Mouse (Mus musculus): ENCODE results near the gene Carmil2. TPM values are rescaled to one million over a fixed set of nuclear protein-coding genes. Genes with fewer than 3 reads are reported as not detected.

Gene Carmil2
- total and polyA plus RNA-seq, 2 experiments from 2014 or later: 6.0 to 30.5 TPM

DNA sequence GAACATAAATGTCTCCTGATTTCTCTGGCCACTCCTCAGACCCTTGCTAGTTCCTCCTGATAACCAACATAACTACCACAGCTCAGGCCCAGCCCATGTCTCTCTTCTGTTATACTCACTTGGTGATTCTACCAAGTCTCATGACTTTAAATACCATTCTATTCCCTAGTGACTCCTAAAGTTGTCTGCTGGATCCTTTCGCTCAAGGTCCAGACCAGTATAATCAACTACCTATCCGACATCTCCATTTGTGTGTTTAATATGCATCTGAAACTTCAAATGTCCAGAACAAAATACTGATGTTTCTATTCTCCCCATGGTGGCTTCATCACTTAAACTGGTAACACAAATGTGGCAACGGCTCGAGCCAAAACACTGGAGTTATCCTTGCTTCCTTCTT, 57.2 kb downstream of the Carmil2 start:
- no peak overlapping the region for H3K9ac ChIP-seq (replicated peaks; ENCODE audit: low read length)
- H3K36me3 ChIP-seq (ENCODE audit: insufficient read depth, low read length): no peaks in the 10 kb centered on the region
- H3K27me3 ChIP-seq (ENCODE audit: insufficient read depth, low read length): no peaks in the 10 kb centered on the region
- no peaks in the 10 kb centered on the region for H3K4me1 ChIP-seq (ENCODE audit: insufficient read depth, low read length)
- no peak for ATAC-seq
- no peak for TF ChIP-seq CTCF (IDR thresholded peaks at IDR 0.05; ENCODE audit: low read depth)
- no peaks in the 10 kb centered on the region for H3K9me3 ChIP-seq (ENCODE audit: low read length)
- no peak for DNase-seq (ENCODE audit: low spot score)
- no peak overlapping the region for H3K4me3 ChIP-seq (ENCODE audit: low read length)
- no peak overlapping the region for H3K4me2 ChIP-seq (ENCODE audit: low read depth, low read length)
- no peak overlapping the region for H3K27ac ChIP-seq
- WGBS: 88% methylated on average over 4 of the region's 4 CpGs

Other genes with a start within 250 kb of the Carmil2 start
- gene Tppp3, start 214.7 kb upstream of the Carmil2 start, total RNA-seq (2014; rRNA removed): 106 and 108 TPM in 2 replicates
- 197 and 201 TPM in 2 replicates for gene Tppp3, start 214.7 kb upstream of the Carmil2 start, polyA plus RNA-seq (2015; fragmentation: Nextera tagmentation; extraction: Ambion mirVana)
- 49.3 and 54.2 TPM in 2 replicates for gene Zdhhc1, start 189.4 kb upstream of the Carmil2 start, total RNA-seq (2014; rRNA removed)
- gene Zdhhc1, start 189.4 kb upstream of the Carmil2 start, polyA plus RNA-seq (2015; fragmentation: Nextera tagmentation; extraction: Ambion mirVana): 31.3 and 34.7 TPM in 2 replicates
- gene Hsd11b2, start 167.5 kb upstream of the Carmil2 start, total RNA-seq (2014; rRNA removed): 6.1 and 9.9 TPM in 2 replicates
- gene Hsd11b2, start 167.5 kb upstream of the Carmil2 start, polyA plus RNA-seq (2015; fragmentation: Nextera tagmentation; extraction: Ambion mirVana): 6.3 and 7.4 TPM in 2 replicates
- gene Atp6v0d1, start 120.2 kb upstream of the Carmil2 start, total RNA-seq (2014; rRNA removed): 231 and 249 TPM in 2 replicates
- 271 and 289 TPM in 2 replicates for gene Atp6v0d1, start 120.2 kb upstream of the Carmil2 start, polyA plus RNA-seq (2015; fragmentation: Nextera tagmentation; extraction: Ambion mirVana)
- 14.4 and 15.1 TPM in 2 replicates for gene Ripor1, start 81.0 kb upstream of the Carmil2 start, total RNA-seq (2014; rRNA removed)
- 23.5 and 28.7 TPM in 2 replicates for gene Ripor1, start 81.0 kb upstream of the Carmil2 start, polyA plus RNA-seq (2015; fragmentation: Nextera tagmentation; extraction: Ambion mirVana)
- 27.4 and 35.9 TPM in 2 replicates for gene Ctcf, start 49.7 kb upstream of the Carmil2 start, total RNA-seq (2014; rRNA removed)
- gene Ctcf, start 49.7 kb upstream of the Carmil2 start, polyA plus RNA-seq (2015; fragmentation: Nextera tagmentation; extraction: Ambion mirVana): 87.4 and 88.1 TPM in 2 replicates
- gene Agrp, start 48.9 kb upstream of the Carmil2 start, total RNA-seq (2014; rRNA removed): 2.1 TPM in 1 of 2 replicates, not detected in the other
- gene Agrp, start 48.9 kb upstream of the Carmil2 start, polyA plus RNA-seq (2015; fragmentation: Nextera tagmentation; extraction: Ambion mirVana): 1.3 and 1.4 TPM in 2 replicates
- 25.8 and 39.3 TPM in 2 replicates for gene Acd, start 14.8 kb downstream of the Carmil2 start, total RNA-seq (2014; rRNA removed)
- 82.1 and 88.2 TPM in 2 replicates for gene Acd, start 14.8 kb downstream of the Carmil2 start, polyA plus RNA-seq (2015; fragmentation: Nextera tagmentation; extraction: Ambion mirVana)
- gene Pard6a, start 14.9 kb downstream of the Carmil2 start, total RNA-seq (2014; rRNA removed): 67.6 and 84.6 TPM in 2 replicates
- gene Pard6a, start 14.9 kb downstream of the Carmil2 start, polyA plus RNA-seq (2015; fragmentation: Nextera tagmentation; extraction: Ambion mirVana): 74.4 and 75.5 TPM in 2 replicates
- gene 4933405L10Rik, start 21.4 kb downstream of the Carmil2 start, total RNA-seq (2014; rRNA removed): not detected in 2 replicates
- 0.38 and 0.42 TPM in 2 replicates for gene 4933405L10Rik, start 21.4 kb downstream of the Carmil2 start, polyA plus RNA-seq (2015; fragmentation: Nextera tagmentation; extraction: Ambion mirVana)
- 11.7 and 12.1 TPM in 2 replicates for gene Enkd1, start 21.9 kb downstream of the Carmil2 start, total RNA-seq (2014; rRNA removed)
- 17.3 and 18.5 TPM in 2 replicates for gene Enkd1, start 21.9 kb downstream of the Carmil2 start, polyA plus RNA-seq (2015; fragmentation: Nextera tagmentation; extraction: Ambion mirVana)
- gene Gfod2, start 72.4 kb downstream of the Carmil2 start, total RNA-seq (2014; rRNA removed): 53.1 and 56.3 TPM in 2 replicates
- gene Gfod2, start 72.4 kb downstream of the Carmil2 start, polyA plus RNA-seq (2015; fragmentation: Nextera tagmentation; extraction: Ambion mirVana): 53.7 and 53.8 TPM in 2 replicates
- gene Ranbp10, start 141.1 kb downstream of the Carmil2 start, total RNA-seq (2014; rRNA removed): 10.5 and 15.7 TPM in 2 replicates
- 6.3 and 7.2 TPM in 2 replicates for gene Ranbp10, start 141.1 kb downstream of the Carmil2 start, polyA plus RNA-seq (2015; fragmentation: Nextera tagmentation; extraction: Ambion mirVana)
- gene Tsnaxip1, start 141.5 kb downstream of the Carmil2 start, total RNA-seq (2014; rRNA removed): 0.36 and 0.37 TPM in 2 replicates
- 0.64 and 0.71 TPM in 2 replicates for gene Tsnaxip1, start 141.5 kb downstream of the Carmil2 start, polyA plus RNA-seq (2015; fragmentation: Nextera tagmentation; extraction: Ambion mirVana)
- 40.9 and 45.3 TPM in 2 replicates for gene Cenpt, start 167.0 kb downstream of the Carmil2 start, total RNA-seq (2014; rRNA removed)
- 39.9 and 42.8 TPM in 2 replicates for gene Cenpt, start 167.0 kb downstream of the Carmil2 start, polyA plus RNA-seq (2015; fragmentation: Nextera tagmentation; extraction: Ambion mirVana)
- gene Thap11, start 168.9 kb downstream of the Carmil2 start, total RNA-seq (2014; rRNA removed): 86.9 and 112 TPM in 2 replicates
- gene Thap11, start 168.9 kb downstream of the Carmil2 start, polyA plus RNA-seq (2015; fragmentation: Nextera tagmentation; extraction: Ambion mirVana): 44.9 and 45.6 TPM in 2 replicates
- 20.1 and 49.6 TPM in 2 replicates for gene Nutf2, start 174.3 kb downstream of the Carmil2 start, total RNA-seq (2014; rRNA removed)
- gene Nutf2, start 174.3 kb downstream of the Carmil2 start, polyA plus RNA-seq (2015; fragmentation: Nextera tagmentation; extraction: Ambion mirVana): 119 and 158 TPM in 2 replicates
- gene Edc4, start 194.6 kb downstream of the Carmil2 start, total RNA-seq (2014; rRNA removed): 113 and 118 TPM in 2 replicates
- gene Edc4, start 194.6 kb downstream of the Carmil2 start, polyA plus RNA-seq (2015; fragmentation: Nextera tagmentation; extraction: Ambion mirVana): 41.7 and 42.0 TPM in 2 replicates
- gene Nrn1l, start 207.3 kb downstream of the Carmil2 start, total RNA-seq (2014; rRNA removed): 0.75 and 3.3 TPM in 2 replicates
- 1.9 and 2.0 TPM in 2 replicates for gene Nrn1l, start 207.3 kb downstream of the Carmil2 start, polyA plus RNA-seq (2015; fragmentation: Nextera tagmentation; extraction: Ambion mirVana)
- 30.0 and 32.3 TPM in 2 replicates for gene Pskh1, start 214.2 kb downstream of the Carmil2 start, total RNA-seq (2014; rRNA removed)
- gene Pskh1, start 214.2 kb downstream of the Carmil2 start, polyA plus RNA-seq (2015; fragmentation: Nextera tagmentation; extraction: Ambion mirVana): 11.3 and 11.5 TPM in 2 replicates
- 1.7 and 5.5 TPM in 2 replicates for gene Ctrl, start 247.6 kb downstream of the Carmil2 start, total RNA-seq (2014; rRNA removed)
- gene Ctrl, start 247.6 kb downstream of the Carmil2 start, polyA plus RNA-seq (2015; fragmentation: Nextera tagmentation; extraction: Ambion mirVana): 3.1 and 3.3 TPM in 2 replicates